Mouse (Mus musculus): ENCODE results near the gene Dusp7.

DNA sequence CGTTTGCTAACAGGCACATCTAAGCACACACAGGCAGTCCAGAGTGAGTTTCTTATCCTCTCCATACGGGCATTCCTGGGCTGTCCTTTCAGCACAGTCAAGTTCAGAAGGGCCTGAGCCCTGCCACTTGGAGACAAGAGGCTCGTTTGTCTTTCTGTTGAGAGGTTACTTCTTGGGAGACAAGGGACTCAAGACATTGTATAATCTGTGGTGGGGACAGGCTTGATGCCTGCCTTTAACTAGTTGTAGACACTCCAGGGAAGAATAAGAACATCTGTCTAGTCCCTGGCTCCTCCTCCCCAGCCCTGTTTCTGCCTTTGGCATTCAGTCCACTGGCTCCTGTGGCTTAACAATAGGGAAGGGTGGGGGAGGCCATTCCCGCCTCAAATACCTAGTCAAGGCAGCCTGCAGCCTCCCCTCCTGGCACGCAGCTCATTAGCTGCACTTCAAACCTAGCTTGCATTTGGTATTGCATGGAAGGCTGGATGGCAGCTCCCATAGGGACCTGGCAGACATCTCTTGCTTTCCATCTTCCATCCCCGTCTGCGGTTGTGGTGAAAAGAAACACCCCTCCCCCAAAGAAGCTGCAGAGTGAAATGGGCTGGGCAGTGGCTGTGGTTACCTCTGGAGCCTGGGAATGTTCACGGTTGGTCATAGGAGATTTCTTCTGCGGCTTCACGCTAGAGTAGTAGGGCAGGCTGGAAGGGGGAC, 29.8 kb upstream of the Dusp7 start:
- TF ChIP-seq HCFC1 (IDR thresholded peaks at IDR 0.05; ENCODE audit: low read depth, low read length) = no peak
- TF ChIP-seq CTCF (IDR thresholded peaks at IDR 0.05 in 2 of 3, conservative IDR thresholded peaks at IDR 0.05 in 1 of 3; ENCODE audit: control insufficient read depth in 1 of 3, insufficient read depth in 1 of 3, low read depth in 2 of 3, low read length in 3 of 3, poor library complexity in 1 of 3, severe bottlenecking in 1 of 3) = no peak
- no peak for TF ChIP-seq POLR2A (IDR thresholded peaks at IDR 0.05; ENCODE audit: control insufficient read depth in 1 of 2, insufficient read depth in 1 of 2, low read depth in 1 of 2, low read length in 2 of 2, poor library complexity in 1 of 2)
- TF ChIP-seq GABPA (IDR thresholded peaks at IDR 0.05; ENCODE audit: low read depth, low read length) = no peak
- TF ChIP-seq SMC3 (IDR thresholded peaks at IDR 0.05; ENCODE audit: low read depth, low read length) = no peak
- no peak for TF ChIP-seq TBP (IDR thresholded peaks at IDR 0.05; ENCODE audit: low read depth, low read length)
- no peak for TF ChIP-seq MEF2A (IDR thresholded peaks at IDR 0.05; ENCODE audit: extremely low read depth, insufficient replicate concordance, low read depth, low read length, poor library complexity, severe bottlenecking)
